In the genomic region with DNA sequence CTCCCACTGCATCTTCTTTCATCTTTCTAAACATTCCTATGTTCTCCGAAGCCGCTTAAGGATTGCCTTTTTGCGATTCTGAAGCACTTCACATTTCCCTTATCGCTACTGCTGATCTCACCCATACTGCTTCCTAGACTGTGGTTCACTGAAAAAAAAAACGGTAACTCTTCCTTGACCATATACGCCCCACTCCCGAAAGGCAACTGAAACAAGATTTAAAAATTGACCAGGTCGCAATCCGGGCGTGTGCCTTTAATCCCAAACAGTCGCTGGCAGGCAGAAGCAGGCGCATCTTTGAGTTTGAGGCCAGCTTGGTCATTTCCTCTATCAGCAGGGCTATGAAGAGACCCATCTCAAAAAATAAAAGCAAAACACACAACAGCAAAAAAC, we compare ENCODE assay signal across 8 mouse cellular contexts. TPM values are rescaled to one million over a fixed set of nuclear protein-coding genes. Genes with fewer than 3 reads are reported as not detected.
DNase-seq lines count a peak whose midpoint lies in the region; ATAC-seq and TF ChIP-seq lines count a peak whose summit lies in the region.

No protein-coding gene starts in this region.

- peak overlapping the region; percentile 73 for H3K4me3 ChIP-seq in bone marrow macrophage, adult 2 months (ENCODE audit: insufficient read depth, low read length)
- peak overlapping the region; percentile 94 for H3K4me3 ChIP-seq in midbrain, embryonic 13.5 days (replicated peaks)
- H3K4me3 ChIP-seq in stomach, embryonic 15.5 days (replicated peaks), result peak overlapping the region; percentile 75

- peak; percentile 30 to 58 for DNase-seq in cerebellum, postnatal 36 days
- DNase-seq in cerebellum, adult 11-12 months, result no peak
- DNase-seq in 416B (ENCODE audit: low read depth), result peak; percentile 91
- DNase-seq in gastrocnemius, postnatal 10 days, result peak; percentile 20
- peak; percentile 15 for DNase-seq in left cerebral cortex, postnatal 4 days

- intact Hi-C loops in left cerebral cortex, postnatal 4 days (cut with DNase I), result no loop called here

- no peaks in the 10 kb centered on the region for H3K9me3 ChIP-seq in midbrain, embryonic 13.5 days
- no peaks in the 10 kb centered on the region for H3K9me3 ChIP-seq in stomach, embryonic 15.5 days

- peak overlapping the region; percentile 91 for H3K27ac ChIP-seq in bone marrow macrophage, adult 2 months (ENCODE audit: insufficient read depth, low read depth, low read length)
- H3K27ac ChIP-seq in midbrain, embryonic 13.5 days, result peak overlapping the region; percentile 90
- H3K27ac ChIP-seq in stomach, embryonic 15.5 days, result peak overlapping the region; percentile 86

- peaks cover 9% of the 10 kb centered on the region for H3K4me1 ChIP-seq in bone marrow macrophage, adult 2 months (ENCODE audit: control insufficient read depth, insufficient read depth, low read length)
- peaks cover 41% of the 10 kb centered on the region for H3K4me1 ChIP-seq in midbrain, embryonic 13.5 days (replicated peaks)
- H3K4me1 ChIP-seq in stomach, embryonic 15.5 days, result peaks cover 8% of the 10 kb centered on the region; the same call in 1 of the 2 replicates

- H3K27me3 ChIP-seq in midbrain, embryonic 13.5 days, result no peaks in the 10 kb centered on the region
- no peaks in the 10 kb centered on the region for H3K27me3 ChIP-seq in stomach, embryonic 15.5 days (replicated peaks)

- WGBS in midbrain, embryonic 13.5 days, result 8% methylated on average over 12 of the region's 12 CpGs
- WGBS in stomach, embryonic 15.5 days, result 4% methylated on average over 12 of the region's 12 CpGs

- peak overlapping the region; percentile 70 for H3K9ac ChIP-seq in midbrain, embryonic 13.5 days (replicated peaks)
- no peak overlapping the region; the same call in 1 of the 2 replicates for H3K9ac ChIP-seq in stomach, embryonic 15.5 days

- peaks cover 4% of the 10 kb centered on the region for H3K36me3 ChIP-seq in midbrain, embryonic 13.5 days
- H3K36me3 ChIP-seq in stomach, embryonic 15.5 days, result 0 out of 2 replicates have a peak, but pooled peaks cover 3% of the 10 kb centered on the region

- peak; percentile 24 for ATAC-seq in midbrain, embryonic 13.5 days
- ATAC-seq in stomach, embryonic 15.5 days (ENCODE audit: insufficient read depth, low FRiP score, low read depth), result no peak; the same call in 1 of the 2 replicates

- no peak for TF ChIP-seq POLR2A in bone marrow macrophage, adult 2 months (IDR thresholded peaks at IDR 0.05; ENCODE audit: borderline replicate concordance, low read depth, low read length)

- peak overlapping the region; percentile 68 for H3K4me2 ChIP-seq in midbrain, embryonic 13.5 days (replicated peaks)
- peak overlapping the region; percentile 71 for H3K4me2 ChIP-seq in stomach, embryonic 15.5 days

- no peak for TF ChIP-seq CTCF in bone marrow macrophage, adult 2 months (IDR thresholded peaks at IDR 0.05; ENCODE audit: low read depth, low read length)

RNA-seq across cellular contexts. Expression of gene Zfp207, which starts 0.5 kb away (rescaled TPM):
- 148 and 154 TPM in 2 replicates for polyA plus RNA-seq in bone marrow macrophage, adult 2 months (2012; ENCODE audit: insufficient read depth, insufficient read length, missing spikeins)
- 10 to 100 TPM; 68.8 to 91.9 TPM for total RNA-seq in gastrocnemius, postnatal 10 days (2021)
- total RNA-seq in left cerebral cortex, postnatal 4 days (2021), result 100 to 1,000 TPM; 193 to 206 TPM
- 244 and 250 TPM in 2 replicates for polyA plus RNA-seq in midbrain, embryonic 13.5 days (2015; fragmentation: Nextera tagmentation; extraction: Ambion mirVana)
- 188 and 203 TPM in 2 replicates for polyA plus RNA-seq in stomach, embryonic 15.5 days (2015; fragmentation: Nextera tagmentation; extraction: Ambion mirVana)

RNA-seq across cellular contexts. Expression of gene 5730455P16Rik, which starts 4.8 kb away (rescaled TPM):
- 12.5 and 15.2 TPM in 2 replicates for polyA plus RNA-seq in bone marrow macrophage, adult 2 months (2012; ENCODE audit: insufficient read depth, insufficient read length, missing spikeins)
- 10 to 100 TPM; 25.5 to 25.9 TPM for total RNA-seq in gastrocnemius, postnatal 10 days (2021)
- total RNA-seq in left cerebral cortex, postnatal 4 days (2021), result 10 to 100 TPM; 41.1 to 45.2 TPM
- 32.2 and 36.7 TPM in 2 replicates for polyA plus RNA-seq in midbrain, embryonic 13.5 days (2015; fragmentation: Nextera tagmentation; extraction: Ambion mirVana)
- polyA plus RNA-seq in stomach, embryonic 15.5 days (2015; fragmentation: Nextera tagmentation; extraction: Ambion mirVana), result 18.1 and 20.5 TPM in 2 replicates

RNA-seq across cellular contexts. Expression of gene Psmd11, which starts 45.8 kb away (rescaled TPM):
- polyA plus RNA-seq in bone marrow macrophage, adult 2 months (2012; ENCODE audit: insufficient read depth, insufficient read length, missing spikeins), result 64.7 and 65.0 TPM in 2 replicates
- total RNA-seq in gastrocnemius, postnatal 10 days (2021), result 100 to 1,000 TPM; 121 to 126 TPM
- total RNA-seq in left cerebral cortex, postnatal 4 days (2021), result 100 to 1,000 TPM; 117 to 120 TPM
- 321 and 336 TPM in 2 replicates for polyA plus RNA-seq in midbrain, embryonic 13.5 days (2015; fragmentation: Nextera tagmentation; extraction: Ambion mirVana)
- polyA plus RNA-seq in stomach, embryonic 15.5 days (2015; fragmentation: Nextera tagmentation; extraction: Ambion mirVana), result 252 and 285 TPM in 2 replicates
